Mouse (Mus musculus) lung, embryonic 15.5 days (tissue): ENCODE results near the gene Prh1. TPM values are rescaled to one million over a fixed set of nuclear protein-coding genes. Genes with fewer than 3 reads are reported as not detected.
"Not testable (repeated sequence)": the region's sequence is repeated elsewhere in the genome, so short reads cannot be mapped to it uniquely, and the experiment has no call there.

Experiments used
- ATAC-seq: fragments of 200-750 bp; cut with Nextera tagmentation; 2 replicates; pipeline ENCODE4 v1.8.0; 2017; ENCODE audit warnings: moderate number of reproducible peaks, borderline replicate concordance; ENCODE audit not compliant: low FRiP score, low TSS enrichment; ENCODE audit errors: extremely low read depth
- H3K27ac ChIP-seq: fragments of 300-500 bp; sonication (generic); 2 replicates; pipeline ENCODE4 v1.5.1; 2015; ENCODE audit warnings: moderate library complexity, mild to moderate bottlenecking, inconsistent platforms
- H3K27me3 ChIP-seq: fragments of 300-500 bp; sonication (generic); 2 replicates; pipeline ENCODE4 v1.6.1; 2015; ENCODE audit warnings: inconsistent platforms
- H3K36me3 ChIP-seq: fragments of 300-500 bp; sonication (generic); 2 replicates; pipeline ENCODE4 v1.6.1; 2015; ENCODE audit warnings: inconsistent platforms
- H3K4me1 ChIP-seq: fragments of 300-500 bp; sonication (generic); 2 replicates; pipeline ENCODE4 v1.6.1; 2015; ENCODE audit warnings: inconsistent platforms
- H3K4me2 ChIP-seq: fragments of 300-500 bp; sonication (generic); 2 replicates; pipeline ENCODE4 v1.6.1; 2015; ENCODE audit warnings: inconsistent platforms, mild to moderate bottlenecking, moderate library complexity
- H3K4me3 ChIP-seq: fragments of 300-500 bp; sonication (generic); 2 replicates; pipeline ENCODE4 v1.5.1; 2015; ENCODE audit warnings: mild to moderate bottlenecking, inconsistent platforms
- H3K9ac ChIP-seq: fragments of 300-500 bp; sonication (generic); 2 replicates; pipeline ENCODE4 v1.6.1; 2015; ENCODE audit warnings: inconsistent platforms
- H3K9me3 ChIP-seq: fragments of 300-500 bp; sonication (generic); 2 replicates; pipeline ENCODE4 v1.6.1; 2016; ENCODE audit warnings: inconsistent platforms
- WGBS: fragments of 180-500 bp; shearing (Covaris S2); methylation state at CpG from one replicate; pipeline ENCODE4 v1.1.7; 2015; 5-methylcytosine and 5-hydroxymethylcytosine counted together
- polyA plus RNA-seq: library from polyadenylated mRNA; unstranded; fragments of >200 nt; fragmentation: Nextera tagmentation; extraction: Ambion mirVana; gene quantifications from 2 replicates; pipeline ENCODE4 v1.2.1, GENCODE M21; 2015

Prh1 gene
- polyA plus RNA-seq = not detected in 2 replicates

DNA sequence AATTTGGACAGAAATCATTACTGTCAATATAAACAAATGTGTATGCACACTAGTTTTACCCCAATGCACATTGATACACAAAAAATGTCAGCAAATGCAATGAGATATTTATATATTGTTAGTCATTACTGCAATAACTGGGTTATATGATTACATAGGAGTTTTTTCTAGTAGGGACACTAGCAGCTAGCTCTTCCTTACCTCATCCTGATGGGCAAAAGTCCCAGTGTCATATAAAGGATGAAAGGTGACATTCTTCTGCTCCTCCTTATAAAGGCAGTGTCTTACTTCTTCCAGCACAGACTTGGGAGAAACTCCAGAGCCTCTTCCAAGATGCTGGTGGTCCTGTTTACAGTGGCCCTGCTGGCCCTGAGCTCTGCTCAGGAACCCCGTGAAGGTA is at the start of gene Prh1:
TSS of gene Prh1 (plus strand) at position 301 of the 400 bp plus-strand sequence.
- H3K27me3 ChIP-seq, H3K4me3 ChIP-seq, H3K9me3 ChIP-seq, H3K36me3 ChIP-seq, H3K4me2 ChIP-seq, ATAC-seq, H3K4me1 ChIP-seq, H3K27ac ChIP-seq, H3K9ac ChIP-seq: not testable (repeated sequence)
- WGBS = 59% methylated on average over 1 of the region's 1 CpGs

DNA sequence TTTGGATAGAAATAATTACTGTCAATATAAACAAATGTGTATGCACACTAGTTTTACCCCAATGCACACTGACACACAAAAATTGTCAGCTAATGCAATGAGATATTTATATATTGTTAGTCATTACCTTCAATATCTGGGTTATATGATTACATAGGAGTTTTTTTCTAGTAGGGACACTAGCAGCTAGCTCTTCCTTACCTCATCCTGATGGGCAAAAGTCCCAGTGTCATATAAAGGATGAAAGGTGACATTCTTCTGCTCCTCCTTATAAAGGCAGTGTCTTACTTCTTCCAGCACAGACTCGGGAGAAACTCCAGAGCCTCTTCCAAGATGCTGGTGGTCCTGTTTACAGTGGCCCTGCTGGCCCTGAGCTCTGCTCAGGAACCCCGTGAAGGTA is 26.0 kb downstream of the Prh1 start, which contains the start of gene Prp2:
TSS of gene Prp2 (plus strand) at position 301 of the 400 bp plus-strand sequence.
- H3K4me3 ChIP-seq, H3K4me2 ChIP-seq, H3K9me3 ChIP-seq, H3K27me3 ChIP-seq, H3K27ac ChIP-seq, H3K9ac ChIP-seq, ATAC-seq, H3K4me1 ChIP-seq, H3K36me3 ChIP-seq: not testable (repeated sequence)
- 52% methylated on average over 2 of the region's 2 CpGs for WGBS

Other genes with a start within 250 kb of the Prh1 start
- gene Gm8882, start 205.7 kb upstream of the Prh1 start, polyA plus RNA-seq = not detected in 2 replicates
- gene Prp2, start 26.1 kb downstream of the Prh1 start, polyA plus RNA-seq = not detected in 2 replicates
- gene A630073D07Rik, start 81.7 kb downstream of the Prh1 start, polyA plus RNA-seq = not detected in 2 replicates
- gene Tas2r120, start 87.1 kb downstream of the Prh1 start, polyA plus RNA-seq = not detected in 2 replicates
- gene Tas2r121, start 131.2 kb downstream of the Prh1 start, polyA plus RNA-seq = not detected in 2 replicates
- not detected in 2 replicates for gene Tas2r122, start 142.1 kb downstream of the Prh1 start, polyA plus RNA-seq
- gene Tas2r115, start 168.2 kb downstream of the Prh1 start, polyA plus RNA-seq = not detected in 2 replicates
- not detected in 2 replicates for gene Tas2r124, start 184.9 kb downstream of the Prh1 start, polyA plus RNA-seq
- not detected in 2 replicates for gene Tas2r102, start 192.3 kb downstream of the Prh1 start, polyA plus RNA-seq
- not detected in 2 replicates for gene Tas2r136, start 208.4 kb downstream of the Prh1 start, polyA plus RNA-seq
- not detected in 2 replicates for gene Tas2r117, start 233.0 kb downstream of the Prh1 start, polyA plus RNA-seq